Mouse (Mus musculus): ENCODE measurements around the gene Ski. TPM values are rescaled to one million over a fixed set of nuclear protein-coding genes. Genes with fewer than 3 reads are reported as not detected.

Ski gene
- total and polyA plus RNA-seq, 2 experiments from 2014 or later = 8.4 to 63.1 TPM

GRCm38 (mm10) chr4:155151221-155151788 lies 71.1 kb downstream of the Ski start:
- no peaks in the 10 kb centered on the region for H3K27me3 ChIP-seq (ENCODE audit: insufficient read depth, low read length)
- no peaks in the 10 kb centered on the region for H3K9me3 ChIP-seq (ENCODE audit: low read length)
- ATAC-seq (ENCODE audit: low FRiP score) (no peak), DNase-seq (ENCODE audit: low spot score) (no peak)
- peak overlapping the region; percentile 39 for H3K4me3 ChIP-seq (ENCODE audit: low read depth, low read length)
- peaks cover 8% of the 10 kb centered on the region for H3K36me3 ChIP-seq (ENCODE audit: insufficient read depth, low read length)
- no peak for TF ChIP-seq CTCF (IDR thresholded peaks at IDR 0.05)
- peak overlapping the region; percentile 67 for H3K9ac ChIP-seq (replicated peaks; ENCODE audit: low read length, poor library complexity, severe bottlenecking)
- H3K4me1 ChIP-seq (ENCODE audit: insufficient read depth, low read length) = 0 out of 2 replicates have a peak, but pooled peaks cover 11% of the 10 kb centered on the region
- H3K4me2 ChIP-seq (ENCODE audit: low read depth, low read length, poor library complexity, severe bottlenecking) = peak overlapping the region; percentile 80
- 0 out of 2 replicates have a peak overlapping the region, but pooled peaks have one; percentile 12 for H3K27ac ChIP-seq (ENCODE audit: low read depth, low read length)
- 53% methylated on average over 12 of the region's 12 CpGs for WGBS

- ATAC-seq (ENCODE audit: low FRiP score) (peak; percentile 64), DNase-seq (ENCODE audit: low spot score) (peak; percentile 49)
- no peak for TF ChIP-seq CTCF (IDR thresholded peaks at IDR 0.05)
- peak overlapping the region; percentile 39 for H3K4me3 ChIP-seq (ENCODE audit: low read depth, low read length)
- H3K27ac ChIP-seq (ENCODE audit: low read depth, low read length) = 0 out of 2 replicates have a peak overlapping the region, but pooled peaks have one; percentile 12
- peaks cover 8% of the 10 kb centered on the region for H3K36me3 ChIP-seq (ENCODE audit: insufficient read depth, low read length)
- H3K4me2 ChIP-seq (ENCODE audit: low read depth, low read length, poor library complexity, severe bottlenecking) = peak overlapping the region; percentile 80
- H3K4me1 ChIP-seq (ENCODE audit: insufficient read depth, low read length) = 0 out of 2 replicates have a peak, but pooled peaks cover 11% of the 10 kb centered on the region
- no peaks in the 10 kb centered on the region for H3K27me3 ChIP-seq (ENCODE audit: insufficient read depth, low read length)
- WGBS = 7% methylated on average over 68 of the region's 73 CpGs
- H3K9ac ChIP-seq (replicated peaks; ENCODE audit: low read length, poor library complexity, severe bottlenecking) = peak overlapping the region; percentile 67
- H3K9me3 ChIP-seq (ENCODE audit: low read length) = no peaks in the 10 kb centered on the region
Observed at GRCm38 (mm10) chr4:155150276-155151113, 71.9 kb downstream of the Ski start.

- H3K4me2 ChIP-seq (ENCODE audit: low read depth, low read length, poor library complexity, severe bottlenecking) = peak overlapping the region; percentile 80
- no peak for DNase-seq (ENCODE audit: low spot score)
- H3K4me1 ChIP-seq (ENCODE audit: insufficient read depth, low read length) = 0 out of 2 replicates have a peak, but pooled peaks cover 11% of the 10 kb centered on the region
- no peak for TF ChIP-seq CTCF (IDR thresholded peaks at IDR 0.05)
- no peak overlapping the region for H3K9ac ChIP-seq (replicated peaks; ENCODE audit: low read length, poor library complexity, severe bottlenecking)
- no peaks in the 10 kb centered on the region for H3K9me3 ChIP-seq (ENCODE audit: low read length)
- 0 out of 2 replicates have a peak overlapping the region, but pooled peaks have one; percentile 39 for H3K4me3 ChIP-seq (ENCODE audit: low read depth, low read length)
- H3K27ac ChIP-seq (ENCODE audit: low read depth, low read length) = no peak overlapping the region
- H3K27me3 ChIP-seq (ENCODE audit: insufficient read depth, low read length) = no peaks in the 10 kb centered on the region
- 80% methylated on average over 6 of the region's 6 CpGs for WGBS
- H3K36me3 ChIP-seq (ENCODE audit: insufficient read depth, low read length) = peaks cover 2% of the 10 kb centered on the region
- ATAC-seq (ENCODE audit: low FRiP score) = no peak
Observed at GRCm38 (mm10) chr4:155149941-155150275, 72.5 kb downstream of the Ski start.

- ATAC-seq (ENCODE audit: low FRiP score) (no peak), DNase-seq (ENCODE audit: low spot score) (peak; percentile 39)
- TF ChIP-seq CTCF (IDR thresholded peaks at IDR 0.05) = no peak
- no peak overlapping the region for H3K9ac ChIP-seq (replicated peaks; ENCODE audit: low read length, poor library complexity, severe bottlenecking)
- no peak overlapping the region for H3K27ac ChIP-seq (ENCODE audit: low read depth, low read length)
- peaks cover 13% of the 10 kb centered on the region; the same call in 1 of the 2 replicates for H3K4me1 ChIP-seq (ENCODE audit: insufficient read depth, low read length)
- H3K36me3 ChIP-seq (ENCODE audit: insufficient read depth, low read length) = no peaks in the 10 kb centered on the region
- no peaks in the 10 kb centered on the region for H3K27me3 ChIP-seq (ENCODE audit: insufficient read depth, low read length)
- WGBS = 74% methylated on average over 8 of the region's 8 CpGs
- no peak overlapping the region for H3K4me2 ChIP-seq (ENCODE audit: low read depth, low read length, poor library complexity, severe bottlenecking)
- no peaks in the 10 kb centered on the region for H3K9me3 ChIP-seq (ENCODE audit: low read length)
- H3K4me3 ChIP-seq (ENCODE audit: low read depth, low read length) = no peak overlapping the region
Observed at GRCm38 (mm10) chr4:155148910-155149698, 73.3 kb downstream of the Ski start.

- no peak for TF ChIP-seq CTCF (IDR thresholded peaks at IDR 0.05)
- Histone ChIP-seq H3K27me3 (ENCODE audit: insufficient read depth, low read length) (no peaks in the 10 kb centered on the region), H3K4me1 (ENCODE audit: insufficient read depth, low read length) (peaks cover 19% of the 10 kb centered on the region; the same call in 1 of the 2 replicates), H3K9ac (replicated peaks; ENCODE audit: low read length, poor library complexity, severe bottlenecking) (no peak overlapping the region), H3K9me3 (ENCODE audit: low read length) (no peaks in the 10 kb centered on the region), H3K4me2 (ENCODE audit: low read depth, low read length, poor library complexity, severe bottlenecking) (no peak overlapping the region), H3K4me3 (ENCODE audit: low read depth, low read length) (no peak overlapping the region), H3K36me3 (ENCODE audit: insufficient read depth, low read length) (no peaks in the 10 kb centered on the region), H3K27ac (ENCODE audit: low read depth, low read length) (no peak overlapping the region)
- ATAC-seq (ENCODE audit: low FRiP score) (no peak), DNase-seq (ENCODE audit: low spot score) (no peak)
- WGBS = 95% methylated on average over 4 of the region's 4 CpGs
Observed at GRCm38 (mm10) chr4:155148453-155148852, 73.9 kb downstream of the Ski start.

Data from midbrain, postnatal 0 days (tissue).